Mouse (Mus musculus): ENCODE data around the gene Xlr3a.
"Not testable (repeated sequence)": the region's sequence is repeated elsewhere in the genome, so short reads cannot be mapped to it uniquely, and the experiment has no call there.

DNA sequence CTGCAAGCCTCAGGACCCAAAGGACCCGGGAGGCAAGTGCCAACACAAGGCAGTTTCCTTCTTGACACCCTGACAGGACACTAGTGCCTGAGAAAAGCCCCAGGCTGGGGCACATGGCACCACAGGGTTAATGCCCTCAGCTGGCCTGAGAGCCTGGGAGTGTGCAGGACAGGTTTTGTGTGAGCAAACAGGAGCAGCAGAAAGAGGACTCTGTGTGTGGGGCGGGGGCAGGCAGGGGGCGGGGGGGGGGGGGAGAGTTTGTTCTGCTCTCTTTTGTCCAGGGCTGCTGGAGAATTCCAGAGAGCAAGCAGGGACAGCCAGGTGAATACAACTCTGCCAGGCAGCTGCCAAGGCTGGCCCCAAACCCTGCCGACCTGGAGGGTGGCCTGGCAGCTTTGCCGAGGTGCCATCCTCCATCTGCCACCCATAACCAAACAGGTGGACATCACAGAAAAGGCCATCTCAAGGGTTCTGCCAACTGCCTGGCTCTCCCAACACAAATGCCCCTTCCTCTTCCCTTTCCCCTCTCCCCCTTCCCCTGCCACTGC is 30.1 kb downstream of the Xlr3a start:
- not testable (repeated sequence) for TF ChIP-seq CTCF (IDR thresholded peaks at IDR 0.05; ENCODE audit: low read depth, low read length); TAL1 (conservative IDR thresholded peaks at IDR 0.05; ENCODE audit: low read depth, low read length); GATA2 (IDR thresholded peaks at IDR 0.05; ENCODE audit: borderline replicate concordance, low read depth, low read length); GATA1 (IDR thresholded peaks at IDR 0.05; ENCODE audit: borderline replicate concordance, low read length)

Data from G1E (cell line).